Comparison of ENCODE assay signal across 8 mouse cellular contexts in genomic region chr10:67115666-67116091, GRCm38 (mm10). TPM values are rescaled to one million over a fixed set of nuclear protein-coding genes. Genes with fewer than 3 reads are reported as not detected.
DNase-seq lines count a peak whose midpoint lies in the region; ATAC-seq lines count a peak whose summit lies in the region.

No protein-coding gene starts in this region.

- peak; percentile 53 to 62 for DNase-seq in cerebellum, adult 18-20 months
- no peak for DNase-seq in cerebellum, adult 11 months
- DNase-seq in 416B (ENCODE audit: low read depth) = peak; percentile 53
- peak; percentile 38 for DNase-seq in gastrocnemius, postnatal 25 days
- peak; percentile 48 for DNase-seq in limb, embryonic 11.5 days (ENCODE audit: low spot score)
- no peak for DNase-seq in spleen, postnatal 10 days (ENCODE audit: low spot score in 2 of 2)
- no peak for DNase-seq in urinary bladder, adult 18-20 months (ENCODE audit: low spot score in 2 of 2)

- H3K4me2 ChIP-seq in limb, embryonic 11.5 days (ENCODE audit: low read depth, severe bottlenecking) = no peak overlapping the region

- H3K36me3 ChIP-seq in limb, embryonic 11.5 days (ENCODE audit: control insufficient read depth, insufficient read depth, low read length) = no peaks in the 10 kb centered on the region

- H3K4me1 ChIP-seq in limb, embryonic 11.5 days (ENCODE audit: control insufficient read depth, insufficient read depth, low read length) = peaks cover 22% of the 10 kb centered on the region

- 25% methylated on average over 5 of the region's 5 CpGs for WGBS in limb, embryonic 11.5 days

- ATAC-seq in limb, embryonic 11.5 days (ENCODE audit: insufficient number of reproducible peaks, low FRiP score, low TSS enrichment, low read depth) = peak; percentile 81
- 0 out of 2 replicates have a peak, but pooled peaks have one; percentile 21 for ATAC-seq in neutrophil, adult 5-6 weeks (ENCODE audit: extremely low read depth, insufficient number of reproducible peaks, low FRiP score, poor library complexity, severe bottlenecking)

- H3K9ac ChIP-seq in limb, embryonic 11.5 days (ENCODE audit: low read length) = no peak overlapping the region

- peak overlapping the region; percentile 57 for H3K27ac ChIP-seq in limb, embryonic 11.5 days (replicated peaks; ENCODE audit: low read depth, low read length)

- H3K4me3 ChIP-seq in limb, embryonic 11.5 days (ENCODE audit: low read depth, low read length) = no peak overlapping the region

- no peaks in the 10 kb centered on the region for H3K27me3 ChIP-seq in limb, embryonic 11.5 days (ENCODE audit: control insufficient read depth, insufficient read depth, low read length)

- no peaks in the 10 kb centered on the region for H3K9me3 ChIP-seq in limb, embryonic 11.5 days (ENCODE audit: control insufficient read depth, low read length)

RNA-seq across cellular contexts. Expression of gene Reep3, which starts 18.9 kb away (rescaled TPM):
- 10 to 100 TPM; 10.3 to 12.6 TPM for total RNA-seq in gastrocnemius, postnatal 25 days (2021)
- 21.7 and 22.0 TPM in 2 replicates for polyA plus RNA-seq in limb, embryonic 11.5 days (2014; fragmentation: Nextera tagmentation; extraction: Ambion mirVana)
- 46.9 and 52.6 TPM in 2 replicates for total RNA-seq in neutrophil, adult 5-6 weeks (2017)

RNA-seq across cellular contexts. Expression of gene Jmjd1c, which starts 19.8 kb away (rescaled TPM):
- 10 to 100 TPM; 18.1 to 23.6 TPM for total RNA-seq in gastrocnemius, postnatal 25 days (2021)
- polyA plus RNA-seq in limb, embryonic 11.5 days (2014; fragmentation: Nextera tagmentation; extraction: Ambion mirVana) = 41.6 and 43.0 TPM in 2 replicates
- 280 and 333 TPM in 2 replicates for total RNA-seq in neutrophil, adult 5-6 weeks (2017)

Comparison
In these comparisons a context has a peak if more than half of its experiments do, and no peak if none do; other contexts are left out.
1. DNase-seq: peak in cerebellum, adult 18-20 months (2 of 2), 416B (single experiment), gastrocnemius, postnatal 25 days (single experiment) and limb, embryonic 11.5 days (single experiment); none in cerebellum, adult 11 months (single experiment), spleen, postnatal 10 days (0 of 2) and urinary bladder, adult 18-20 months (0 of 2).
2. RNA of gene Jmjd1c, which starts 19.8 kb away (total RNA-seq): 280 to 333 TPM in neutrophil, adult 5-6 weeks; 18.1 to 23.6 TPM in gastrocnemius, postnatal 25 days; every median in the first group is over 10 times any median in the second.